In the genomic region with DNA sequence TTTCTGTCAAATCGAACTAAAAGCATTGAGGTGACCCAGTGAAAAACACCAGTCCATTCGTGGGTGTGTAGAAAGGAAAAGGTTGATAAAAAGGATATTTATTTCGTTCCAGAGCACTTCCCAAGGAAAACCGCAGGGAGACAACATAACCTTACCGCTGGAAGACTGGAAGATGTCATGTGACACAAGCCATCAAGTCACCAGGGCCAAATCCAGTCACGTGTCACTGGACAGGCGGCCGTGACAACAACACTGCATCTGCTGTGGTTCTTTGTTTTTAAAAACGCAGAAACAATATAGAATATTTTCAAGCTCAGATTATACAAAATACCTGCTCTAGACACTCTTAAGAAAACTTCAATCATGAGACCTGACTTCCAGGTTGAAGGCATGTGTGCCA, we compare ENCODE assay signal across 22 mouse cellular contexts.
"Had no signal": no experiment of that assay in that cellular context is flagged by ENCODE, and none has a peak within 500 bp of the region (broad histone marks: within the 10 kb centered on the region; RNA-seq: fewer than 3 reads in every experiment).

No protein-coding gene starts in this region.

- H3K4me2 ChIP-seq: kidney, embryonic 15.5 days; limb, embryonic 12.5 days; limb, embryonic 15.5 days; liver, embryonic 11.5 days; lung, embryonic 14.5 days; neural tube, embryonic 12.5 days; neural tube, embryonic 15.5 days had no signal

- H3K9ac ChIP-seq: kidney, embryonic 15.5 days; limb, embryonic 12.5 days; limb, embryonic 15.5 days; liver, embryonic 14.5 days; liver, postnatal 0 days; lung, embryonic 14.5 days; neural tube, embryonic 12.5 days; neural tube, embryonic 15.5 days had no signal

- H3K9me3 ChIP-seq: kidney, embryonic 15.5 days; limb, embryonic 12.5 days; limb, embryonic 15.5 days; neural tube, embryonic 12.5 days; neural tube, embryonic 15.5 days had no signal

- H3K4me1 ChIP-seq: kidney, embryonic 15.5 days; limb, embryonic 12.5 days; neural tube, embryonic 12.5 days; neural tube, embryonic 15.5 days had no signal

- H3K27ac ChIP-seq: kidney, embryonic 15.5 days; left cerebral cortex, adult 2 months; limb, embryonic 12.5 days; limb, embryonic 15.5 days; liver, embryonic 14.5 days; macrophage; neural tube, embryonic 12.5 days; neural tube, embryonic 15.5 days; stomach, postnatal 0 days had no signal

- H3K27me3 ChIP-seq: kidney, embryonic 15.5 days; limb, embryonic 12.5 days; limb, embryonic 15.5 days; neural tube, embryonic 12.5 days; neural tube, embryonic 15.5 days had no signal

- ATAC-seq: liver, postnatal 0 days; lung, postnatal 0 days had no signal

- DNase-seq: kidney, adult 8-10 months; kidney, postnatal 10 days; kidney, postnatal 36 days; layer of hippocampus, postnatal 36 days; liver, postnatal 0 days; lung, embryonic 14.5 days; midbrain, embryonic 14.5 days; right cerebral cortex, adult 18-20 months; right cerebral cortex, postnatal 14 days; right cerebral cortex, postnatal 4 days; thymus, postnatal 25 days had no signal

- H3K4me3 ChIP-seq: kidney, embryonic 15.5 days; left cerebral cortex, adult 2 months; limb, embryonic 12.5 days; limb, embryonic 15.5 days; neural tube, embryonic 12.5 days; neural tube, embryonic 15.5 days had no signal

- H3K36me3 ChIP-seq: kidney, embryonic 15.5 days; limb, embryonic 12.5 days; limb, embryonic 15.5 days; neural tube, embryonic 12.5 days; neural tube, embryonic 15.5 days had no signal
